Mouse (Mus musculus) thymus, postnatal 14 days (tissue): ENCODE data around the gene Vim.

Experiments
- DNase-seq: peaks from one replicate; pipeline ENCODE4 v3.0.0; 2021

The Vim gene

GRCm38 (mm10) chr2:13573408-13574065 lies at the start of gene Vim:
TSS of gene Vim (plus strand) at chr2:13573927.
- DNase-seq: peak; percentile 89

DNA sequence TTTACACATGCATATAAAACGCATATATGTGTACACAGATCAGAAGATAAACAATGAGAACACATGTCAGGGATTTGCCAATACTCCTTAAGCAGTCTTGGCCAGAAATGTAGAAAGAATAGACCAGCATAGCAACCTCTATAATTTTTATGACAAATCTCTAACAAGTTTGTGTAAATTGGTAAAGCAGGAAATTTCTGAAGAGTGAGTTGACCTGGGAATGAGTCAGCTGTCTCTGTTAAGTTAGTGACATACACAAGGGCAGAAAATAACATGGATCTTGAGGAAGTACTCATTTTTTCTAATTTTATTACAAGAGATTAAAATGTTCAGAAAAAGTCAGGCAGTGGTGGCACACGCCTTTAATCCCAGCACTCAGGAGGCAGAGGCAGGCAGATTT lies 47.5 kb upstream of the Vim start:
- DNase-seq: no peak

DNA sequence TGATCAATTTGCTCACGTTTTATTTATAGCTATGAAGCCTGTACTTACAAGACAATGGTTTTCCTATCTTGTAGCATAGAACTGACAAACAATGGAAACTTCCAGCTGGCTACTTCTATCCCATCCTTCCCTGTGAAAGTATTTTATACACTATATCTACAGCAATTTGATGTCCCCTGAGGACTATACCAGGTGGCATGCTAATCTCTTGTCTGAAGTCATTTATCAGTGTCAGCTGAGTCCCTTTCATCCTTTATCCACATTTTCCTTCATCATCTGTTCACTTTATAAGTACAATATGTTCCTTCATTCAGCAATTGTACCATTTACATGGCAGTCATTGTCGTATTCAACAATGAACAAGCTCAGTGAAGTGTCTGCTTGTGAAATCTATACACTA lies 46.6 kb upstream of the Vim start:
- no peak for DNase-seq

DNA sequence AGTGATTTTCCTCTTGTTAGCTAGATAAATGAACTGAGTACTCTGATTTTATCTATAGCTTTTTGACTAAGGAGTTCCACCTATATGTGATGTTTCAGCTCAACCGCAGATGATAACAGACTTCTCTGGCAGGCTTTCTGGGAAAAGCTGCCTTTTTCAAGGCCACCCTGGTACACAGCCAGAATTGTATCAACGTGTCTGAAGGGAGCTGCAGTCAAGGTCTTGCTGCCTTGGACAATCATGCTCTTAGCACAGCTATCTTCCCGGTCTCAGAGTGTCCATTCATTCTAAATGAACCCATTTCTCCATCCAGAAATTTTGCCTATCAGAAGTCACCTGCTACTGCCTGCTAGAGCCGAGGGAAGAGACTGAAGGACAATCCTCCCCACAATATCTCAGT lies 46.2 kb upstream of the Vim start:
- no peak for DNase-seq

- no peak for DNase-seq
Measured at GRCm38 (mm10) chr2:13529253-13529933, 44.3 kb upstream of the Vim start.

- no peak for DNase-seq
Measured at GRCm38 (mm10) chr2:13530639-13531038, 43.1 kb upstream of the Vim start.

DNA sequence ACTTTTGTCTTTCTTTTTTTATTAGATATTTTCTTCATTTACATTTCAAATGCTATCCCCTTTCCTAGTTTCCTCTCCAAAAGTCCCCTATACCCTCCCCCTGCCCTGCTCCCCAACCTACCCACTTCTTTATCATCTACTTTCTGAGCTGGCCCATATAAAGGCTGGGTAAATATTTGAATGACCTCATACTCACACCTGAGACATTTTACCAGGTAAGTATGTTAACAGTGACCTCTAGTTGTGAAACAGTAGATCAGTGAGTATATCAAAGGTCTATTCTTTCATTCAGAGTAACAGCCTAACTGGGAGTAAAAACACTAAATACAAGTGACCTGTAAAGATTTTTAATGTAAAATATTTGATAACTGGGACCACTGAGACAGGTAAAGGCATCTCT lies 37.0 kb upstream of the Vim start:
- no peak for DNase-seq

- DNase-seq: peak; percentile 73
Measured at GRCm38 (mm10) chr2:13537733-13538132, 36.0 kb upstream of the Vim start.

GRCm38 (mm10) chr2:13538258-13538657 lies 35.5 kb upstream of the Vim start:
- no peak for DNase-seq

- DNase-seq: no peak
Measured at GRCm38 (mm10) chr2:13538704-13539377, 34.9 kb upstream of the Vim start.

- DNase-seq: no peak
Measured at GRCm38 (mm10) chr2:13539860-13540259, 33.9 kb upstream of the Vim start.

- DNase-seq: no peak
Measured at GRCm38 (mm10) chr2:13543519-13544124, 30.1 kb upstream of the Vim start.

DNA sequence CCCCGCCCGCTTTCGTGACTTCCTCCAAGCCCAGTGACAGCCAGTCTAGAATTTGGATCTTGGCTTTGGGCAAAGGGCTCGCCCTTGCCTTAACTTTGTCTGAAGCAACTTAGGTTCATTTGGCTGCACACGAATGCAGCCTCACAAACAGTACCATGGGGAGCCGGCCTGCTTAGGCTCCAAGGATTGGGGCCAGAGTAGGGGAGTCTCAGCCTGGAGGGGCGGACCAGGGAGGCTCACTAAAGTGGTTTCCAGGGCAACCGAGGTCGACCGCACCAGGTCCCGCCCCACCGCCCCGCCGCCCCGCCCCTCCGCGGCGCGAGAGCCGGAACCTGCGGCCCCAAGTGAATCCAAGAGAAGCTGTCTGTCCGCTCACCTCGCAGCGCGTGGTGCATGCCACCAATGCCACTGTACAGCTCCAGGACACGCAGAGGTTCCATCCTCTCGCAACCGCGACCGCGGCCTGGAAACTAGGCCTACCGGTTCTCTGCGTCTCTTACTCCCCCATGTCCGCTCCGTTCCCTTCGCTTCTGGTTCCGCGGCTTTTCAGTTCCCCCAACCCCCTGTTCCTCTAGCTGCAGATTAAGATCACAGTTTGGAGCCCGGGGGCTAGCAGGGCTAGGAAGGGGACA lies 29.4 kb upstream of the Vim start, which contains the start of gene Trdmt1:
Gene Trdmt1 (minus strand): TSS at position 476 of the 632 bp plus-strand sequence.
- DNase-seq: peak; percentile 84

- DNase-seq: no peak
Measured at GRCm38 (mm10) chr2:13548749-13549148, 25.0 kb upstream of the Vim start.

GRCm38 (mm10) chr2:13553966-13554365 lies 19.8 kb upstream of the Vim start:
- no peak for DNase-seq

DNA sequence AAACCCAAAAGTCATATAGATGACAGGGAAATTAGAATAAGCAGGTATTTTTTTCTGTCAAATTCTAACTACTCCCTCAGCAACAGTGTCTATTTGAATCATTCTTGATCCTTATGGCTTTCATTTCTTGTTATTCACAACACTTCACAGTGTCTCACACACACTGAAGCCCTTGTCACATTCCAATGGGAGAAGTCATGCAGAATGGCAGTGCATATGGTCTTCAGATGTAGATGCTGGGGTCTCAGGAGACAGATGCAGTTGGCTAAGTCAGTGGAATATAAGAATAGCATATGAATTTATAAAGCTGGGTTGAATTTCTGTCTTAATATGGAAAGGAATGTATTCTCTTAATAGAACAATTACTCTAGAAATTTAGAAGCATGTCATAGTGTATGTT lies 17.5 kb upstream of the Vim start:
- no peak for DNase-seq

- DNase-seq: no peak
Measured at GRCm38 (mm10) chr2:13557145-13558030, 16.3 kb upstream of the Vim start.

- DNase-seq: no peak
Measured at GRCm38 (mm10) chr2:13558607-13559262, 15.0 kb upstream of the Vim start.

DNA sequence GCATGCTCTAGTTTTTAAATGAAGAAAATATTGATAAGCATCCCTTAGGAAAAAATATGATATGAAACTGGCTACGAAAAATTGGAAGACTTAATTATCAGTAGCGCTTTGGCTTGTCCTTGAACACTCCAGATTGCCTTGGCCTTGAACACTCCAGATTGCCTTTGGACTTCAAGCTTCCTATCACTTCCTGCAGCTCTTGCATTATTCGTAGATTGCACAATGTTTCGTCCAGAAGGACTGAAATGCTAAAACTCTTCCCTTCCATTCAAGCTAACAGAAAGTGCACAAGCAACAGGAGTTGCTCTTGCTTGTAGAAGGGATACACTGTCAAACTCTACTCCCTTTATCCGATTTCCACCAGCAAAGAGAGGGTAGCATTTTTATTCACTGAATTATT lies 14.4 kb upstream of the Vim start:
- DNase-seq: no peak

GRCm38 (mm10) chr2:13559729-13560128 lies 14.0 kb upstream of the Vim start:
- no peak for DNase-seq

DNA sequence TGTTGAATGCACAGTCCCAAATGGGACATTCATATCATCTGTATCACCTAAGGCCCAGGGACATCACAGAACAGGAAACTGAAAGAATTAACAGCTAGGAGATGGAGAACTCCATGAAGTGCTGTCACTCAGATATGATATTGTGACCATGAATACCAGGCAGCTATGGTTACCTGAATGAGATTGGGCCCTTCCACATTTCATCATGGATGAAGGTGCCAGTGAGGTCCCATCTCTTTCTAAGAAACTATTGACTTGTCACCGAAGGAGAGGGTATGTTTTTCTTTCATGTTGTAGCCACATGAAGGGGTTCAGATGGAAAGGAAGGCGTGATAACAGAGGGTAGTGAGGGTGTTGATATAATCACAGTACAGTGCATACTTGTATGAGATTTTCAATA lies 13.3 kb upstream of the Vim start:
- DNase-seq: no peak

- DNase-seq: no peak
Measured at GRCm38 (mm10) chr2:13570122-13570521, 3.6 kb upstream of the Vim start.
